Mouse (Mus musculus) heart, adult 8-10 months (tissue): Measurements from ENCODE around the gene Neil3. TPM values are rescaled to one million over a fixed set of nuclear protein-coding genes. Genes with fewer than 3 reads are reported as not detected.
"Not testable (repeated sequence)": the region's sequence is repeated elsewhere in the genome, so short reads cannot be mapped to it uniquely, and the experiment has no call there.

ENCODE experiments used
- DNase-seq: peaks from one replicate; pipeline ENCODE4 v3.0.0; 2022; ENCODE audit warnings: low spot score
- total RNA-seq, 4 experiments: library from RNA; stranded (reverse); gene quantifications; 2 replicates each; pipeline ENCODE4 v1.2.4; 2022

The Neil3 gene
- total RNA-seq, 4 experiments from 2014 or later = 0.49 TPM; not detected in 3

DNA sequence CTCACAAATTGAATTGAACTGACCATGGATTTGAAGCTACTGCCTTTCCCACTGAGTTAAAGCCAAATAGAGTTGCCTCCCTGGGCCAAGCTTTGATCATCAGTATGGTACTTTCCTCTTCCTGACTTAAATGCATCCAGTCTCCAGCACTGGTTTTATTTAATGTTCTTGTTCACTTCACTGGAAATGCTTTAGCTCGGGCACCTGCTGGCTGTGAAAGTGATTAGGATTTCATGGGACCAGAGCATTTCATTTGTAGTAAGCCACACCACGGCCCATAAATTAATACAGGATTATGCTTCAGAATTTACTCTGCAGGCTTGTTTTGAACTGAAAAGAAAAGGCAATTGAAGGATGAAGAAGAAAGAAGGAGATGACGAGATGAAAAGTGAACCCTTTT is 100.8 kb downstream of the Neil3 start:
- not testable (repeated sequence) for DNase-seq

Other genes with a start within 250 kb of the Neil3 start
- gene Aga, start 127.3 kb downstream of the Neil3 start, total RNA-seq = 10 to 100 TPM; 18.6 to 25.7 (median 23.9) TPM